Mouse (Mus musculus): ENCODE measurements at regions not wholly inside any gene's neighbourhood (a gene's known extent, or its start where the extent isn't known, plus 50 kb on each side); places are given as distances from the start of the nearest gene placed in this dataset.
A peak's percentile ranks its signal among the peaks of the same experiment; 100 is the strongest.

DNA sequence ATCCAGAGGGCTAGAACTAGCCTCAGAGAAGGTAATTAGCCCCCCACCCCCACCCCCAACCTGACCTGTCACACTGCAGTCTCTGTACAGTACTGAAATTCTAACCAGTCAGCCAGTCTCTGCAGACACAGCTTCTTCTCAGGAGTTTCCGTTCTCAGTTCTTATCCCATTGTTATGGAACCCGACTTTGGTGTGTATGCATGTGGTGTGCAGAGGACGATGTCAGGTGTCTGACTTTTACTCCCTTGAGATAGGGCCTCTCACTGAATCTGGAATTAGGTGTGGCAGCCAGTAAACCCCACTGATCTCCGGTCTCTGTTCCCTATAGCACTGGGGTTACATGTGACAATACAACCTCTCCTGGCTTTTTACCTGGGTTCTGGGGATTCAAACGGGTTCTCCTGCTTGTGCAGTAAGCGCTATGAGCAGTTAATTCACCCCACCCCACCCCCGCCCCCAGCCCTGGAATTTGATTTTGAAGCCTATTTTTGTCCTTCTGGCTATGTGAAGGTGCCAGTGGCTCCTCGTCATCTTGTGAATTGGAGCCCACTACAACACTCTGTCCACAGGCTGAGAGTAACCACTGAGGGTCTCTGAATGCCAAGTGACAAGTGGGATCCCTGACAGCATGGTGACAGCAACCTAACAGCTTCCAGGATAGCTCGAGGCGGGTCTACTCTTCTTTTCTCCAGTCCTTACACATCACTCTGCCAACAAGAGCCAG, 429.4 kb downstream of the Fut8 start:
- DNase-seq (ENCODE audit: low spot score in 2 of 2): no peak

DNA sequence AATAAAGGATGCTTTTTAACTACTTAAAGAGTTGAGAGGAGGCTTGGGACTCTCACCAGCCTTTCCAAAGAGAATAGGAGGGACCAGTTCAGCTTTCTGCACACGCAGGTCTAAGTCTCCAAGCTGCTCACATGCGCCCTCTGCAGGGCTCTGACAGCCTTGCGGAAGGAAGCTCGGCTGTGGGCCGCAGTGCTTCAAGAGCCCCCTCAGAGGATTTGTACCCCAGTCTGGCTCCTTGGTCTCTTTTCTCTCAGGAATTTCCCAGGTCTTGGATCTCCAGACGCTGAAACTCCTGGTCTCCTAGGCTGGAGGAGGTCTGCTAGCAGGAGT, 429.9 kb downstream of the Fut8 start:
- DNase-seq (ENCODE audit: low spot score in 2 of 2): peak in 1 of 2 experiments; percentile 46

- DNase-seq (ENCODE audit: low spot score in 2 of 2): no peak
These were observed 432.6 kb downstream of the Fut8 start for GRCm38 (mm10) chr12:77670531-77670930.

DNA sequence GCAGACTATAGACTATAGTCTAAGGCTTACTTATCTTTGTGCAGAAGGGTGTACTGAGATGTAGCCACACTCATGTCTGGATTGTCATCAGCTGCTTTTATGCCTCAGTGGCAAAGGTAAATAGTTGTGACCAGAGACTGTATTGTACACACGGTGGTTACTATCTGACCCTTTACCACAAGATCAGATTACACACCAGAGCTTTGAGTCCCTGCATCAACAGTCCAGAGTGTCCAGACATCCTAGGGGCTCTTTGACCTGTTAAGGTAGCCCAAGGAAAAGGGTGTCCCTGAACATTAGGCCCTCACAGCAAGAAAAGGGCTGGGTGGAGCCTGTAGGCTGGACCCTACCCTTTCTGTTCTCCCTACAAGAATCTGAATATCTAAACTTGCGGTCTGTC, 436.4 kb downstream of the Fut8 start:
- DNase-seq (ENCODE audit: low spot score in 2 of 2): no peak

DNA sequence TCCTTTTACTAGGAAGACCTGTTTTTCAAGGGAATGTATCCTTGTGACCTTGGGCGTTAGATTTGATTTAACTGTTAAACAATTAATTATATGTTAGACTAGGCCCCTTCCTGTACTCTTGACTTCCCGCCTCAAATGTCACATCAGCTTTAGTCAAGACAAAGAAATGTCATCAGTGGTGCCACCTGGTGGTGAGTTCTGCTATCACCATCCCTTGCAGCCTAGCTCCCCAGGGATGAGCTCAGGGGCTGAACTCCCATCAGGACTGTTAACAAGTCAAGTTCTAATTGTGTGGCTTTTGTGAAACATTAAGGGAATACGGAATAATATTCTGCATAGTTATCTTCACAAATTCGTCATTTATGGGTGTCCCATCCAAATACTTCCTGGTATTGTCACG, 436.8 kb downstream of the Fut8 start:
- DNase-seq (ENCODE audit: low spot score in 2 of 2): no peak

DNA sequence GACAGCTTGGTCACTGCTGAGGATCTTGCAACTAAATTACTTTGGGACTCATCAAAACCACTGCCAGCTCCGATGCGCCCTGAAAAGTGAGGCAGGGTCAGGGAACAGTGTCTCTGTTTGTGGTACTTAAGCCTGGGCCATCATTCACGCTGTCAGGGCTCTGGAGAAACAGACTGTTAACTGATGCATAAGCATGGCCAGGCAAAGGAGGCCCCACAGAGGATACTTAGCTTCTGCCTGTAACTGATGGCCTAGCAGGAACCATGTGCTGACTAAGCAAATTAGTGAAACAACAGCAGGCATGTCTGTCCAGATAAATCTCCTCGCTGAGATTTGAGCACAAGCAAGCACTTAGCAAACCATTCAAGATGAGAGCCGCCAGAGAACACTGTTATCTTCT, 440.1 kb downstream of the Fut8 start:
- no peak for DNase-seq (ENCODE audit: low spot score in 2 of 2)

DNA sequence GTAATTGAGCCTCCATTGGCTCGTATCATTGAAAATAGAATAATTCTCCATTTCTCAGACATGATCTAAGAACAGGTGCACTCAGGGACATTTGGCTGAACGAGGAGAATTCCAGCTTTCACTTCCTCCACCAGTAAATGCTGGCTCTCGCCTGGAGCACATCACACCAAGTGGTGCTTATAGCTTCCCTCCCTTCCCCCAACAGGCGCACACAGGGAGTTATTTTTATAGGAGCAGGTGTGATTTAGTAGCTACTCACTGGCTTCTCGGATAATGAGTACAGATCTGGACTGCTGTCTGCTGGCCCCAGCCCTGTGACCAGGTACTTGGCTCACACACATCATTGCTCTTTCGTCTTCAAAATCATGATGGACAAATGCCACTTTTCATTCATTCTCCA, 456.2 kb downstream of the Fut8 start:
- no peak for DNase-seq (ENCODE audit: low spot score in 2 of 2)

DNA sequence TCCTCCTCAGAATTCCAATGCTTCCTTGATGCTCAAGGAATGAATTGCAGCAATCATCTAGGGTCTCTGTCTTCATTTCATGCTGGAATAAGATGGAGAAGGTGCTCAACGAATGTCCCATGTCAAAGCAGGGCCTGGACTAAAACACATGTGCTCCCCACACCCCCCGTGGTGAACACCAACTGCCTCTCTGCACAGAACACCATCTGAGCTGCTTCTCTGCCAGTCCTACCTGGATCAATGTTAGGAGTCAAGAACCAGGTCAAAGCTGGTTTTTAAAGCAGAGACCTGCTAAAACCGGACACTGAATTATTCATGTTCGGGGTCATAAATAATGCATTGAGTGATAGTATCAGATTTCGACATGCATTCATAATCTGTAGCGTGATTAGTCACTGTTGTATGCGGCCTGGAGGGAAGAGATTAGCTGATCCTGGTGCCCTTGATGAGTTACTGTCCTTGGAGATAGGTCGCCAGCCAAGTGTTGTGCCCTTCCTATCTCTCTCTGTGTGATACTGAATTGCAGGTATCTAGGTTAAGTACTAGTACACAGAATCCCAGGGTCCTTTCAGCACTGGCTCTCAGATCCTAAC, 458.2 kb downstream of the Fut8 start:
- DNase-seq (ENCODE audit: low spot score in 2 of 2): no peak

- DNase-seq (ENCODE audit: low spot score in 2 of 2): no peak
These were observed 458.7 kb downstream of the Fut8 start for GRCm38 (mm10) chr12:77696662-77697061.

DNA sequence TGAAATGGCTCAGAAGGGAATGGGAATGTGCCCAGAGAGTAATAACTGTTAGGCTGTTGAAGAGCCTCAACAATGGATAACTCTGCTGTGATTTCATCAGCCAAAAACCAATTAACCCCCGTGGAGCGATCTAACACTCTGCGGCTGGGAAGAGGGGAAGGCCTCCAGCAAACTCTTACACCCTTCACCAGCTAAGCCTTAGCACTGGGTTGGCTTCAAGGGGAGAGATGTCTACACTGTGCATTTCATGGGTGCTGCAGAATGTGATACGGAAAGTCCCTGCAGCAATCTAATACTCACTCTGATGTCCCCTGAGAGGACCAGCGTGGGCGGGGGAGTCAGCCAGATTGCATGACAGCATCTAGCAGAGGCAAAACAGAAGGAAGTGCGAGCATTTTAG, 460.2 kb downstream of the Fut8 start:
- DNase-seq (ENCODE audit: low spot score in 2 of 2): no peak

GRCm38 (mm10) chr12:77699896-77700605, 462.1 kb downstream of the Fut8 start:
- DNase-seq (ENCODE audit: low spot score in 2 of 2): no peak

DNA sequence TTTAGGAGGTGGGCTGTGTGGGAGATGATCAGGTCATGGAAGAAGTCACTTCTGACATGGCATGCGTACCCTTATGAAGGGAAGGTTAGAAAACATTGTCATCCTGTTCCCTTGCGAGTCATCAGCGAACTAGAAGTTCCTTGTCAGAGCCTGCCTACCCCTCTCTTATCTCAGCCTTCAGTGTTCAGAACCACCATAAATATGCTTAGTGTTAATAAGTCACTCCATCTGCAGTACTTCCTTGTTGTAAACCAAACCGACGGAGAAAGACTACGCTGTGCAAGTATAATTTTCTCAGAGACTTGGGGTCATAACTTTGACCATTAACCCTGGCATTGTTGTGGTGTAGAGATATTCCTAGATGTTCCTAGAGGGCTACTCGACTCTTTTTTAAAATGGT, 477.6 kb downstream of the Fut8 start:
- DNase-seq (ENCODE audit: low spot score in 2 of 2): no peak

DNA sequence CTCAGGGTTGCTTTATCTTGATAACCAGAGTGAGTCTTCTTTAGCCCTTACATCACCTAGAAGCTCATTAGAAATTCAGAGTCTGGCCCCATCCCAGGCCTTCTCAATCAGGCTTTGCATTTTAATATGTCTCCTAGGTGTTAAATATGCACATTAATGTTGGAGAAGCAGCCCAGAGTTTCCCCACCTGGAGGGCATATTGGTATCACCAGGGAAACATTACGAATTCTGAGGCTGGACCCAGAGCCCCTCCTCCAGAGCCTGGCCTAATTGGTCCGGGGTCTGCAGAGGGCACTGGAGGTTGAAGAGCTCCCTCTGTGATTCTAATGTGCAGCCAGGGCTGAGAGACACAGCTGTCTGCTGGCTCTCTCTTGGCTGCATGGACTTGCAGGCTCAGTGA, 478.1 kb downstream of the Fut8 start:
- DNase-seq (ENCODE audit: low spot score in 2 of 2): no peak

GRCm38 (mm10) chr12:77727766-77728165, 466.3 kb upstream of the Gm6657 start:
- no peak for DNase-seq (ENCODE audit: low spot score in 2 of 2)

DNA sequence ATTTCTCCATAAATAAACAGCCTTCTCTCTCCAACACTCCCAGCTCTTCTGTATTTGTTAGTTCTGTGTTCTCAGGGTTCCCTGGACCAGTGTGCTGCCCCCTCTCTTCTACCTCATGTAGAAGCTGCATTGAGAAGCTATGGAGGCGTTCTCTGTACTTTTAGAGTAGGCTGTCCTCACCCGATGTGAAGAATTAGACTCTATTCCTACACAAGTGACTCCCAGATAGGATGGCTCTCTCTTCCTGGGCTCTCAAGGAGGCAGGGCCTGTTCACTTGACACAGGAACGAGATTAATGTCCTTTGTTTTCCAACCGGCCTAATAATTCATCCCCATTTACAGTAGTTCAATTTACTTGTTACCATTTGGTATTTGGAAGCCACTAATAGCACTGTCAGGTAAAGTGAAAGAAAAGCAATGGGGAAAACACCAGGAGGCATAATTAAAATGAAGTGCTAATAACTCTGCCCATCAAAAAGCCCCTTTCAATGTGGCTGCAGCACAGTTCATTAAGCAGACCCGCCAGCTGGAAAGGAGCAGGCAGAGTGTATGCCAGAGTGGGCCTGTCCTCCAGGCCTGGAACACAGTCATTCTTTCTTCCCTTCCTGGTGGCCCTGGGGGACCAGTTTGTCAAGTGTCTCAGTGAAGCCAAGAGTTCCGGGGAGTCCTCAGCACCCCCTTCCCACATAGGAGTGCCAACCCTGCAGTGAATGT, 454.8 kb upstream of the Gm6657 start:
- DNase-seq (ENCODE audit: low spot score in 2 of 2): peak; percentile 3 to 15

GRCm38 (mm10) chr12:77742716-77743115, 451.3 kb upstream of the Gm6657 start:
- no peak for DNase-seq (ENCODE audit: low spot score in 2 of 2)

DNA sequence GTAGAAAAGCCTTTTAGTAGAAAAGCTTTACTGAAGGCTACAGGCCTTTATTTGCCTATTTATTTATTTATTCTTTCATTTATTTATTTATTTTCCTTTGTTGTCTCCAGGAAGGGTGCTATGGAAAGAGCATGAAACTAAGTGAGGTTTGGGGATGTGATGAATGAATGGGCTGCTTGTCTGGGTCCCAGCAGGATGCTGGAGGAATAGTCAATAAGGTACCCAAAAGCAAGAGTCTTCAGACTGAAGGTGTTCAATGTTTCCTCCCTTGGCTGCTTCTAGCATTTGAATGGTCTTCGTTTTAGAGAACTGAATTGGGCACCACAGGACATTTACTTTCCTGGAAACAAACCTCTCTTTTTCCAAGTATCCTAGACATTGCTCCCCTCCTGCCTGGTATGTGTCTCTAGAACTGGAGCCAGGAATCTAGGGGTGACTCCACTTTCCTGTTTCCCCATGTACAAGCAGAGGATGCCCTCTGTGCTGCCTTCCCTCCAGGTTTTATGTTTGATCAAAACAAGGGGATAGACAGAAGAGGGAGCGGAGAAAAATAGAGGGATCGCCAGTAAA, 444.5 kb upstream of the Gm6657 start:
- no peak for DNase-seq (ENCODE audit: low spot score in 2 of 2)

- DNase-seq (ENCODE audit: low spot score in 2 of 2): no peak
These were observed 441.9 kb upstream of the Gm6657 start for GRCm38 (mm10) chr12:77752181-77752580.

- DNase-seq (ENCODE audit: low spot score in 2 of 2): no peak
These were observed 438.0 kb upstream of the Gm6657 start for GRCm38 (mm10) chr12:77756021-77756420.

DNA sequence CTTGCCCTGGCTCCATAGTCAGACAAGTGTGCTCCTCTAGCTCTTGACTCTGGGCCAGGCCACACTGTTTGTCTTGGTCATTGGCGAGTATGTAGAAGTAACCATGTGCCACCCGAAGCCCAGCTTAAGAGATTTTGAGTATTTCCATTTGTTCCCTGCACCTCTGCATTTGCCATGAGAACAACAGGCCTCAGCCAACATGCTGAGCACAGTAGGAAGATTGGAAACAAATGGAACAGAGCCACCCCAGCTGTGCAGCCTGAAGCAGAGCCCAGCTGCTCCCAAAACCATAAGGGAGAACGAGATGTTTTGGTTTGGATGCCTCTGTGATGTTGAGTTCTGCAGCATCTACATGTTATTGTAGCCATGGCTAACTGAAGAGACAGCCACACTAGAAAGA, 433.1 kb upstream of the Gm6657 start:
- no peak for DNase-seq (ENCODE audit: low spot score in 2 of 2)

- no peak for DNase-seq (ENCODE audit: low spot score in 2 of 2)
These were observed 418.0 kb upstream of the Gm6657 start for GRCm38 (mm10) chr12:77776011-77776546.

DNA sequence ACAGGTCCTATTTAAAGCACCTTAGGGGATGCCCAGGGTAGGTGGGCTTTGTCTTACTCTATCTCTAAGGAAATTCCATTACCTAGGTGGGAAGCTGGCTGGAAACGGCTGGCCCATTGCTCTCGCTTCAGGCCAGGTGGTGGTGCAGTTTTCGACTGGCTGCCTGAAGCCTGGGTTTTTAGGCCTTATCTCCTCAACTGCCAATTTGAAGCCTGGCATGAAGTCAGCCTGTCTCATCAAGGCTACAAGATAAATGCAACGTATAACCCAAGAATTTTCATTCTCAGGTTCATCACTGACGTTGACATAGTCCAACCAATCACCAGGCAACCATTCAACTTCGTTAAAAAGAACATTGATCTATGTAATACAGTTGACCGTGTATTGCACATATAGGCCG, 417.3 kb upstream of the Gm6657 start:
- no peak for DNase-seq (ENCODE audit: low spot score in 2 of 2)
